Mouse (Mus musculus): ENCODE results near the gene Sowahc. TPM values are rescaled to one million over a fixed set of nuclear protein-coding genes. Genes with fewer than 3 reads are reported as not detected.

Sowahc gene
- polyA plus RNA-seq, 1 experiment, result 4.8 TPM

- Histone ChIP-seq H3K9ac (ENCODE audit: low read depth, poor library complexity, severe bottlenecking) (no peak overlapping the region), H3K4me3 (ENCODE audit: low read depth, low read length) (no peak overlapping the region), H3K4me1 (ENCODE audit: control insufficient read depth, insufficient read depth, low read length) (no peaks in the 10 kb centered on the region), H3K27me3 (ENCODE audit: control insufficient read depth, insufficient read depth, low read length, poor library complexity, severe bottlenecking) (no peaks in the 10 kb centered on the region), H3K27ac (ENCODE audit: insufficient read depth, low read length) (no peak overlapping the region), H3K36me3 (ENCODE audit: control insufficient read depth, insufficient read depth, low read length, poor library complexity, severe bottlenecking) (no peaks in the 10 kb centered on the region), H3K9me3 (replicated peaks; ENCODE audit: control insufficient read depth, insufficient read depth, low read length, poor library complexity, severe bottlenecking) (no peaks in the 10 kb centered on the region)
- TF ChIP-seq CTCF (IDR thresholded peaks at IDR 0.05; ENCODE audit: low read depth, low read length) (no peak), POLR2A (IDR thresholded peaks at IDR 0.05; ENCODE audit: insufficient read depth, low read length) (no peak), EP300 (IDR thresholded peaks at IDR 0.05; ENCODE audit: insufficient read depth, low read depth, low read length) (no peak)
Observed at GRCm38 (mm10) chr10:59249531-59249930, 27.8 kb downstream of the Sowahc start.

DNA sequence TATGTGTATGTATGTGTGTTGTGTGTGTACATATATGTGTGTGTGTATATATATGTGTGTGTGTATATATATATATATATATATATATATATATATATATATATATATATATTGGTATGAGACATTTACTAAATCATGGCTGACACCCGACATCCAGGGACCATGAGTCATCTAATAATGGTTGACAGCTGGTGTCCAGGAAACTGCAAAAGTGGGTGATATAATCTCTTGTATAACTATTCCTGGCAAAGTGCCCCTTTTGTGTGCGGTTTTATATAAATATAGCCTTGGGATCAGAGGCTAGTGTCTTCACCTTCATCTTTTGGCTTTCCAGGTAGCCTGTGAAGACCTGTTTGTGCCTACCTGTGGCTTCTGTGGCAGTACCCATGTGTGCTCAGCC lies 28.9 kb downstream of the Sowahc start:
- H3K9me3 ChIP-seq (replicated peaks; ENCODE audit: control insufficient read depth, insufficient read depth, low read length, poor library complexity, severe bottlenecking), result no peaks in the 10 kb centered on the region
- no peaks in the 10 kb centered on the region for H3K4me1 ChIP-seq (ENCODE audit: control insufficient read depth, insufficient read depth, low read length)
- H3K36me3 ChIP-seq (ENCODE audit: control insufficient read depth, insufficient read depth, low read length, poor library complexity, severe bottlenecking), result no peaks in the 10 kb centered on the region
- TF ChIP-seq EP300 (IDR thresholded peaks at IDR 0.05; ENCODE audit: insufficient read depth, low read depth, low read length) (no peak), POLR2A (IDR thresholded peaks at IDR 0.05; ENCODE audit: insufficient read depth, low read length) (no peak), CTCF (IDR thresholded peaks at IDR 0.05; ENCODE audit: low read depth, low read length) (no peak)
- H3K27ac ChIP-seq (ENCODE audit: insufficient read depth, low read length), result no peak overlapping the region
- no peak overlapping the region for H3K4me3 ChIP-seq (ENCODE audit: low read depth, low read length)
- H3K27me3 ChIP-seq (ENCODE audit: control insufficient read depth, insufficient read depth, low read length, poor library complexity, severe bottlenecking), result no peaks in the 10 kb centered on the region
- H3K9ac ChIP-seq (ENCODE audit: low read depth, poor library complexity, severe bottlenecking), result no peak overlapping the region

DNA sequence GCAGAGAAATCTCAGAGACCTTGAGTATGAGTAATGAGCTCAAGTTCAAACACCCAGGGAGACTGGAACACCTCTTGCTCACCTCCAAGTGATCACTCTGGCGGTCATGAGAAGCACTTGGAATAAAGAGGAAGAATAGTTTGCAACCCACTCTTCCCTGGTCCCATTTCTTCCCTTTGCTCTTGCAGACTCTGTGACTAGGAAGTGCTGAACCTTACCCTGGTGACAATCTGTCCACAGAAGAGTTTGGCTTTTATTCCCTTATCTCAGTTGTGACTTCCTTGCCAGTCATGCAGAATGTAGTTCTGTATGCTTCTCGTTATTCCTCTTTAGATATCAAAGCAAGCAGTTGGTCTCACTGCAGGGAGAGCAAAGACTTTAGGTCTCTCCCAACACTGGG lies 30.2 kb downstream of the Sowahc start:
- H3K27ac ChIP-seq (ENCODE audit: insufficient read depth, low read length), result no peak overlapping the region
- no peaks in the 10 kb centered on the region for H3K36me3 ChIP-seq (ENCODE audit: control insufficient read depth, insufficient read depth, low read length, poor library complexity, severe bottlenecking)
- H3K4me3 ChIP-seq (ENCODE audit: low read depth, low read length), result no peak overlapping the region
- TF ChIP-seq EP300 (IDR thresholded peaks at IDR 0.05; ENCODE audit: insufficient read depth, low read depth, low read length), result no peak
- TF ChIP-seq CTCF (IDR thresholded peaks at IDR 0.05; ENCODE audit: low read depth, low read length), result no peak
- no peak for TF ChIP-seq POLR2A (IDR thresholded peaks at IDR 0.05; ENCODE audit: insufficient read depth, low read length)
- no peaks in the 10 kb centered on the region for H3K4me1 ChIP-seq (ENCODE audit: control insufficient read depth, insufficient read depth, low read length)
- H3K9me3 ChIP-seq (replicated peaks; ENCODE audit: control insufficient read depth, insufficient read depth, low read length, poor library complexity, severe bottlenecking), result no peaks in the 10 kb centered on the region
- no peaks in the 10 kb centered on the region for H3K27me3 ChIP-seq (ENCODE audit: control insufficient read depth, insufficient read depth, low read length, poor library complexity, severe bottlenecking)
- H3K9ac ChIP-seq (ENCODE audit: low read depth, poor library complexity, severe bottlenecking), result no peak overlapping the region

DNA sequence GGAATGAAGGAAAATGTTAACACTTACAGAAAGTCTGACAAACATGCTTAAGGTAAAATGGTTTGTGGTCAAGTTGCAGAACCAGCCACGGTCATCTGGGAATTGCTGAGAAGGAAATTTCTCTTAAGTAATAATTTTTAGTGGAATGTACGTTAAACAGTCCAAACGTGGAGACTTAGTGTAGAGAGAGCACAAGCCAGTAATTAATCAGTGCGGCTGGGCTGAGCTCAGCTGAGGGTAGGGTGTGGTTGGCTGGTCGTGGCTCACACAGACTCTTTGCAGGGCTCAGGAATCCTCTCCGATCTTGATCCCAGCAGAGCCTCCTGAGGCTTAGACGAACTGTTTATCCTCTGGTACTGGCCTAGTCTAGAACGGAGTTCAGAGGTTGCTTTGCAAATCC lies 30.6 kb downstream of the Sowahc start:
- no peaks in the 10 kb centered on the region for H3K9me3 ChIP-seq (replicated peaks; ENCODE audit: control insufficient read depth, insufficient read depth, low read length, poor library complexity, severe bottlenecking)
- H3K4me1 ChIP-seq (ENCODE audit: control insufficient read depth, insufficient read depth, low read length), result no peaks in the 10 kb centered on the region
- H3K27ac ChIP-seq (ENCODE audit: insufficient read depth, low read length), result no peak overlapping the region
- H3K4me3 ChIP-seq (ENCODE audit: low read depth, low read length), result no peak overlapping the region
- no peak overlapping the region for H3K9ac ChIP-seq (ENCODE audit: low read depth, poor library complexity, severe bottlenecking)
- H3K27me3 ChIP-seq (ENCODE audit: control insufficient read depth, insufficient read depth, low read length, poor library complexity, severe bottlenecking), result no peaks in the 10 kb centered on the region
- H3K36me3 ChIP-seq (ENCODE audit: control insufficient read depth, insufficient read depth, low read length, poor library complexity, severe bottlenecking), result no peaks in the 10 kb centered on the region
- no peak for TF ChIP-seq CTCF (IDR thresholded peaks at IDR 0.05; ENCODE audit: low read depth, low read length)
- no peak for TF ChIP-seq POLR2A (IDR thresholded peaks at IDR 0.05; ENCODE audit: insufficient read depth, low read length)
- TF ChIP-seq EP300 (IDR thresholded peaks at IDR 0.05; ENCODE audit: insufficient read depth, low read depth, low read length), result no peak

DNA sequence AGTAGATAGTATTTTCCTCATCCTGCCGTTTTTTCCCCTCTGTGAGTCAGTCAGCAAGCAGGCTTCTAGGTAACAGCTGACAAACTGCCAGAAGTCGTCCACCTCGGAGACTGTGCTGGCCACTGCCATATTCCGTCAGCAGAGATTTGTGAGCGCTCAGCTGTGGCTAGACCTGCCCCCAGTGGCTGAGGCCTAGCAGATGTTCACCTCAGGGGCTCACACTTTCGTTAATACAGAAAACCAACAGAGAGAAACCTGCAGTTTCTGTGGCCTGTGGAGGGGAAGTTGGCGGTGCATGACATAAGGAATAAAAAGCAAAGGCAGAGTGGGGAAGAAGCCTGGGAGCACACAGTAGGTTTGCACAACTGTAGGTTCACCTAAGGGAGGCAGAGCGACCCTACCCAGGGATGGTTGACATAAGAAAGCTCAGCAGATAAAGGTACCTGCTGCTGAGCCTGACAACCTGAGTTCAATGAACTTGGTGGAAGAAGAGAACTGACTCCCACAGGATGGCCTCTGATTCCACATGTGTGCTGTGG lies 31.9 kb downstream of the Sowahc start:
- TF ChIP-seq POLR2A (IDR thresholded peaks at IDR 0.05; ENCODE audit: insufficient read depth, low read length) (no peak), CTCF (IDR thresholded peaks at IDR 0.05; ENCODE audit: low read depth, low read length) (no peak), EP300 (IDR thresholded peaks at IDR 0.05; ENCODE audit: insufficient read depth, low read depth, low read length) (no peak)
- H3K9ac ChIP-seq (ENCODE audit: low read depth, poor library complexity, severe bottlenecking), result no peak overlapping the region
- no peak overlapping the region for H3K4me3 ChIP-seq (ENCODE audit: low read depth, low read length)
- H3K4me1 ChIP-seq (ENCODE audit: control insufficient read depth, insufficient read depth, low read length), result no peaks in the 10 kb centered on the region
- H3K27me3 ChIP-seq (ENCODE audit: control insufficient read depth, insufficient read depth, low read length, poor library complexity, severe bottlenecking), result no peaks in the 10 kb centered on the region
- no peaks in the 10 kb centered on the region for H3K9me3 ChIP-seq (replicated peaks; ENCODE audit: control insufficient read depth, insufficient read depth, low read length, poor library complexity, severe bottlenecking)
- no peaks in the 10 kb centered on the region for H3K36me3 ChIP-seq (ENCODE audit: control insufficient read depth, insufficient read depth, low read length, poor library complexity, severe bottlenecking)
- H3K27ac ChIP-seq (ENCODE audit: insufficient read depth, low read length), result no peak overlapping the region

DNA sequence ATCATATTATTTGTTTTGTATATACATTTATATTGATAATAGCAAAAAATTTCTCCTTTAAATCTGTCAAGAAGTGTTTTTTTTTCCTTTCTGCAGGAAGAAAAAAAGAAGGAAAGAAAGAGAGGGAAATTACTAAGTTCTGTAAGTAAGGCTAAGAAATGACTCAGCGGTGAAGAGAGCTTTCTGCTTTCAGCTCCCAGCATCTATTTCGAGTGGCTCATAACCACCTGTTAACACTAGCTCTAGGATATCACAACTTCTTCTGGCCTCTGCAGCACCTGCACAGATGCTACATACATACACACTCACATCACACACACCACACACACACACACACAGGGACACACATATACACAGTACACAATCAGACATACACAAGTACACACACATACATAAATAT lies 34.8 kb downstream of the Sowahc start:
- TF ChIP-seq POLR2A (IDR thresholded peaks at IDR 0.05; ENCODE audit: insufficient read depth, low read length), result no peak
- no peak for TF ChIP-seq EP300 (IDR thresholded peaks at IDR 0.05; ENCODE audit: insufficient read depth, low read depth, low read length)
- no peak for TF ChIP-seq CTCF (IDR thresholded peaks at IDR 0.05; ENCODE audit: low read depth, low read length)
- Histone ChIP-seq H3K27me3 (ENCODE audit: control insufficient read depth, insufficient read depth, low read length, poor library complexity, severe bottlenecking) (no peaks in the 10 kb centered on the region; the same call in 1 of the 2 replicates), H3K9me3 (replicated peaks; ENCODE audit: control insufficient read depth, insufficient read depth, low read length, poor library complexity, severe bottlenecking) (no peaks in the 10 kb centered on the region), H3K4me1 (ENCODE audit: control insufficient read depth, insufficient read depth, low read length) (no peaks in the 10 kb centered on the region), H3K27ac (ENCODE audit: insufficient read depth, low read length) (no peak overlapping the region), H3K36me3 (ENCODE audit: control insufficient read depth, insufficient read depth, low read length, poor library complexity, severe bottlenecking) (no peaks in the 10 kb centered on the region), H3K4me3 (ENCODE audit: low read depth, low read length) (no peak overlapping the region), H3K9ac (ENCODE audit: low read depth, poor library complexity, severe bottlenecking) (no peak overlapping the region)

Measured in ES-Bruce4 (cell line).